Mouse (Mus musculus) MN1 (cell line): ENCODE data around the gene Bin2.
"Not testable (repeated sequence)": the region's sequence is repeated elsewhere in the genome, so short reads cannot be mapped to it uniquely, and the experiment has no call there.

Experiments
- DNase-seq: peaks from one replicate; pipeline ENCODE4 v3.0.0-alpha.2; 2016; ENCODE audit warnings: low spot score

Bin2 gene

DNA sequence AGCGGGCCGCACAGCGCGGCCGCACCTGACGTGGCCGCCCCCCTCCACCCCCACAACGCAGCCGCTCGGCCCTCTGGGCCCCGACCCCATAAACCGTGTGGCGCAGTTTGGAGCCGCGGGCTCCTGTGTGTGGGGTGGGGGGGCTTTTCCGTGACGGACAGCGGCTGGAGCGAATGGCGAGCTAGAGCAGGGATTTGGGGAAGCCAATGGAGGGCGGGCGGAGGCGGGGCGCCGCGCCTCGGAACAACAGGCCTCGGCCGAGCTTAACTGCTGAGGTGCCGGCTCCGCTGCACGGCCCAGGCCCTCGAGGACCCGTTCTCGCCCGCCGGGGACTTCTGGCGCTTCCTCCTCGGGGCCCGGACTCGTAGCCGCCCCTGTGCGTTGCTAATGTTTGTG, 53.5 kb downstream of the Bin2 start:
- peak; percentile 96 for DNase-seq

DNA sequence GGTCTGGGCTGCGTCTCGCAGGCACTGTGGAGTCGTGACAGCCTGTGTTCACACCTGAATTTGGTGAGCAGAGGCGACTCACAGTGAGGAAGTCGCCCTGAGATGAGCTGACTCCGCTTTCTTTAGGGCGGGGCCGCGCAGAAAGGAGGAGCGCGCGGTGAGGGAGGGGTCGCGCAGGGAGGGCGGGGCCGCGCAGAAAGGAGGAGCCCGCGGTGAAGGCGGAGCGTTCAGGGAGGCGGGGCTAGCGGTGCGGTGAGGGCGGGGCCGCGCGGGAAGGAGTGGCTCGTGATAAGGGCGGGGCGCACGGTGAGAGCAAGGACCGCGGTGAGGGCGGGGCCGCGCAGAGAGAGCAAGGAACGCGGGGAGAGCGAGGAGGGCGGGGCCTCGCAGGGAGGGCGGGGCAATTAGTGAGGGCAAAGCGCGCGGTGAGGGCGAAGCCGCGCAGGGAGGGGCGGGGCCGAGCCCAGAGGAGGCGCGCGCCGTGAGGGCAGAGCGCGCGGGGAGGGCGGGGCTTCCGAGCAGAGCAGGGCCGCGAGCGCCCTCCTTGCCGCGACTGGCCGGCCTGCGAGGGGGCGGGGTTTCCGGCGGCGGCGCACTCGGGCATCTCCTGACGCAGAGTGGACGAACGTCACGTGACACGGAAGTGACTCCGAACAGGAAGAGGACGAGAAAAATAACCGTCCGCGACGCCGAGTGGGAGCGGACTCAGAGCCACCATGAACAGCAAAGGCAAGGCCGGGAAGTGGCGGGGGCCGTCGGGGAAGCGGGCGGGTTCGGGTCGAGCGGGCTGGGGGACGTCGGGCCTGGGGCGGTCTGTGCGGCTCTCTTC, 54.1 kb downstream of the Bin2 start, which contains the start of gene Dazap2:
Gene Dazap2 (plus strand): TSS at position 354 of the 829 bp plus-strand sequence.
- DNase-seq = peak; percentile 99

DNA sequence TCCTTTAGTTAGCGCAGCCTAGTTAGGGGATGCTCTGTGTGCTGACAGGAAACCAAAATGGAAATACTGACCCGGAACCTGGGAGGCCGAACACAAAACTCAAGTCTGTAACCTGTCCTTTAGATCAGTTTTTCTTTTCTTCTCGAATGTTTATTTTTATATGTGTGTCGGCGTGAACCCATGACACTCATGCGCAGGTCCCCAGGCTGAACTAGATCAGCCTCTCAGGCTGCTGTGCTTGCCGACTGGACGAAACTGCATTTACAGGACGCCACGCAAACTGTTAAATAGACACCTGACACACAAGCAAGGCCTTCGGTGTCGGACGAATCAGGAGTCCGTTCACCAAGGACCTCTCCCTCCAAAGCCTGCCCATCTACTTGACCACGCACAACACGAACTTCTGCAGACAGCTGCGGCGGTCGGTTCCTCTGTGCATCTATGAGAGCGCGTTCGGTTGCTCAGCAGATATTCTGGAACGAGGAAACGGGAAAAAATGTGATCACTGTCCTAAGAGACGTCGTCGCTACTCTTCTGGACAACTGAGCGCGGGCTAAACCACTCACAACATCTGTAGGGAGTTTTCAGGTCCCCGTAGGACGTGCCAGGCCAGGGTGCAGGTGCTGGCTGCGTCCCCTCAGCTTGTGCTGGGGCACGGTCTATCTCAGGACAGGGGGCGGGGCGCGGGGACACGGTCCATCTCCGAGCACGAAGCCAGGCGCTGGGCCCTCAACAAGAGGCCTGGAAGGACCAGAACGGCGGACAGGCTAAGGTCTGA, 54.9 kb downstream of the Bin2 start:
- DNase-seq = no peak

DNA sequence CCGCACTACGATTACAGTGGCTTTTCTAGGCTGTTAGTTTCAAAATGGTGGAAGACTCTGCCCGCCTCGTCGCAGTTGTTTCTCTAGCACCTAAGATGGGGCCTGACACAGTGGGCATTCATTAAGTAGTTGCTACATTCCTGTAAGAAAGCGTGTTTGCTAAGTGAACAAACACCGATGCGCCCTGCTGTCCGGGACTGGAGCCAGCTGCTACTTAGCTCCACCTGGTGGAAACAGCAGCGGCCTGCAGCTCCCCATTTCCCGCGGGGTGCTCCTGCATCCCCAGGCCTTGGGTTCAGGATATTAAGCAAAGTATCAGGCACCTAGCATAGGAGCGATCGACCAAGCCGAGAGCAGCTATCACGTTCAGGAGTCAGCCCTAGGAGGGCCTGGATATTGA, 55.8 kb downstream of the Bin2 start:
- DNase-seq = peak; percentile 90

DNA sequence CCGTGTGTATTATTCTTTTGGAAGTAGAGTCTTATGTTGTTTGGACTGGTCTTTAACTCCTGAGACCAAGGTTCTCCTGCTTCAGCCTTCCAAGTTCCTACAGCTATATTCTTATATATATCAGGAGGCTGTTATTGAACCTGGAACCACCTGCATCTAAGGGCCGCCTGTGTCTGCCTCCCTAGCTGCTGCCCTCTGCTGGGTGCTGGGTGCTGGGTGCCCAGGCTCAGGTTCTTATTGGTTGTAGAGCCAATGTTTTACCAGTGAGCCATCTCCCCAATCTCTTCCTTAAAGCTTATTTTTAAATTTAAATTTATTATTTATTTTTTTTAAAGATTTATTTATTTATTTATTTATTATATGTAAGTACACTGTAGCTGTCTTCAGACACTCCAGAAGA, 56.9 kb downstream of the Bin2 start:
- no peak for DNase-seq

DNA sequence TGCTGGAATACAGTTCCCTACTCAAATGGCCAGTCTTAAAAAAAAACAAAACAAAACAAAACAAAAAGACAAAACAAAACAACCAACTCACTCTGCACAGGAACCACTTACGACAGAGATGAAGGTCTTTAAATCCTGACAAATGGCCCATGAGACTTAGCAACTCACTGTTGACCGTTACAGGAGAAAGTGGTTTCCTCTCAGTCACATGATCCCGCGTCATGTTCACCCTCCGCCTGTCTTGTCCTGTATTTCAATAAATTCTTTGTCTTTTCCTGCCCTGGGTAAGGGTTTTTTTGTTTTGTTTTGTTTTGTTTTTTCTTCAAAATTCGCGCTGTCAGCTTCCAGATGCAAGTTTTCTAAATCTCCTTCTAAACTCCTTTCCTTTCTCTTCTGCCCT, 57.4 kb downstream of the Bin2 start:
- no peak for DNase-seq

DNA sequence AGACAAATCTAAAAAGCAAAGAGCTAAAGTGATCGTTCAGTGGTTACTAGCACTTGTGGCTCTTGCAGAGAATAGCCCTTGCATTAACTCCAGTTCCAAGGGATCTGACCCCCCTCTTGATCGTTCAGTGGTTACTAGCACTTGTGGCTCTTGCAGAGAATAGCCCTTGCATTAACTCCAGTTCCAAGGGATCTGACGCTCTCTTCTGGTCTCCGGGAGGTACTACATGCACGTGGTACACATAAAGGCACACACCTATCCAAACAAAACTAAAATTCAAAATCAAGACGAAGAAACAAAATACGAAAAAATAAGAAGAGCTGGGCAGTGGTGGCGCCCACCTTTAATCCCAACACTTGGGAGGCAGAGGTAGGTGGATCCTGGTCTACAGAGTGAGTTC, 62.7 kb downstream of the Bin2 start:
- not testable (repeated sequence) for DNase-seq

DNA sequence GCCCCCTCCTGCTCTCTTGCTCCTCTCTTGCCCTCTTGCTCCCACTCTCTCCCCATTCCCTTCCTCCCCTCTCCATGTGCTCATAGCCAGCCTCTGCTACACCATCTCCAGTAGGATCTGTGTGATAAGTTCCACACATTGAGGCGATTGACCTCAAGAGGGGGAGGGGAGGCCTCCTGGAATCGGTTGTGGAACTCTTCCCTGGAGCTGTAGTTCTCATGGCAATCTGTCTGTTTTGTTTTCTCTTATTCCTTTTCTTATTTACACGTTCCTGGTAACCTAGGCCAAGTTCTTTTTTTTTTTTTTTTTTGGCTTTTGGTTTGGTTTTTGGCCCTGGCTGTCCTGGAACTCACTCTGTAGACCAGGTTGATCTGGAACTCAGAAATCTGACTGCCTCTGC, 67.7 kb downstream of the Bin2 start:
- DNase-seq = no peak

DNA sequence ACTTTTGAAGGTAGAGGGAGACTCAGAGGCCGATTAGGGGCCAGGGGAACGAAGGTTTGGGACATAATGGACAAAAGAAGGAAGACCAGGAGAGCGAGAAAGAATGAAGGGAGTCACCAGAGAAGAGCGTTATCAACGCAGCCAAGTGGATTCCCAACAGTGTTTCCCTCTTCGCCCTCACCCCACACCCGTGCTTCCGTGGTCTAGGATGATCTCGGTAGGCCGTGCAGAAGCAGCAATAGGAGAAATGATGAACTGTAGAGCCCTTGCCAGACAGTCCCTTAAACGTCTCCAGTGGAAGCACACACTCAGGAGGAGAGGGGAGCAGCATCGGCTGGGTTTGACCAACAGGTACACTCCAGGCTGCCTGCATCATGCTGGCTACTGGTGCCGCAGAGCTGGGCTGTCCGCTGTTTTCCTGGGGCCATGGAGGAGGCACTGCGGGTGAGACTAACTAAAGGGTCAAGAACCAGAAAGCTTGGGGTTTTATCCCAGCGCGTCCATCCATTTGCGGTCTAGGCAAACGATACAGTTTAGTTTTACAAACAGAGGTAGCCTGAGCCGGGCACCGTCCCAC, 68.6 kb downstream of the Bin2 start:
- DNase-seq = no peak

DNA sequence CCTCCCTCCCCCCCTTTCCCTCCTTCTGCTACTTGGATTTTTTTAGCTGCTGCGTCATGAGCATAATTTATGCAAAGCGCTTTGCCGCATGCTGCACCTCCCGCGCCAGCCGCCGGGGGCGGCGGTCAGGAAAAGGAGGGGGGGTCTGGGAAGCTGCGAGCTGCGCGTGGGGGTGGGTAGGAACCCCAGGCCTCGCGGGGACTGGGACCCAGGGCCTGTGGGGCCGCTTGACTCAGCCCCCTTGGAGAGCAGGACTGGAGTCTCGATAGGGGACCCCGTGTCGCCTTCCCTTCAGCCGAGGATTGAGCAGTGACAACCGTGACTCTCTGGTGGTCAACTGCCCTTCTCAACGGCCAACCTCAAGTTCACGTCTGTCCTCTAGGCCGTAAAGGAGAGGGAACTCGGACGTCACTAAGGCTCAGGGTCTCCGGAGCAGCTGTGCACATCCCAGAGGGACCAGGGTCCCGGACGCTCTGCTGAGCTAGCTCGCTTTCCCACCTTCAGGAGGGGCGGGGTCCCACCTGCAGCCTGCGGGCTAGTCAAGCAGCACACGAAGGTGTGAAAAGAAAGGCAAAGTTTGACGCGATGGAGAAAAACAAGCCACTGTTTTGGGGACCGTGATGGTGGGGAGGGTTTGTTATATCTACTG, 69.2 kb downstream of the Bin2 start:
- peak; percentile 95 for DNase-seq

DNA sequence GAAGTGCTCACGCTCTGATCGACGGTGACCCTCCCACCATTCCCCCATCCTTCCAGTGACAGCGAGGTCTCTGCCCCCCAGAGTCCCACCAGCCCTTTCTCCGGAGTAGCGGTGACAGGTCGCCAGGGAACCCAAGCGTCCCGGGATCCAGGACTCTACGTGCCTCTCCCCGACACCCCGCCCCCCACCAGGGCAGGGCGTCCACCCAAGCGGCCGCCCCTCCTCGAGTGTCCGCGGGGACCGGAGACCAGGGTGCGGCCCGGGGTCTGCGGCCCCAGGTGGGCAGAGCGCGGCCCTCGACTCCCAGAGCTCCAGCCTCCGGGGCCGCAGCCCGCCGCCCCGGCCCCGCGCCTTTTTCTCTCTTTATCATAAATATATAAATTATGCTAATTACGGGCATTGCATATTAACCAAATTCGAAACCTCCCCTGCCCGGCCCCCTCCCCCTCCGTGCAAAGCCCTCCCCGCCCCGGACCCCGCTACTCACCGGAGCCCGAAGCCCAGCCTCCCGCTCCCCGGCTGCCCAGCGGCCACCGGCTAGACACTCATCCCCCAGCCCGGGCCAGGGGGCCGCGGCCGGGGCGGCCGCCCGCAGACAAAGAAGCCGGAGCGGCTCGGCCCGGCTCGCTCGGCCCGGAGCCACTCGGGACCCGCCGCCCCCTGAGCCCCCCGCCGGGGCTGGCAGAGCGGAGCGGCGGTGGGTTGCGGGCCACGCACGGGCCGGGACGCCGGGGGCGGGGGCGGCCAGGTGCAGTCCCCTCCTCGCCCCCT, 69.9 kb downstream of the Bin2 start, which contains the start of gene Pou6f1:
Gene Pou6f1 (minus strand): TSS at position 709 of the 771 bp plus-strand sequence.
- DNase-seq = peak; percentile 80

DNA sequence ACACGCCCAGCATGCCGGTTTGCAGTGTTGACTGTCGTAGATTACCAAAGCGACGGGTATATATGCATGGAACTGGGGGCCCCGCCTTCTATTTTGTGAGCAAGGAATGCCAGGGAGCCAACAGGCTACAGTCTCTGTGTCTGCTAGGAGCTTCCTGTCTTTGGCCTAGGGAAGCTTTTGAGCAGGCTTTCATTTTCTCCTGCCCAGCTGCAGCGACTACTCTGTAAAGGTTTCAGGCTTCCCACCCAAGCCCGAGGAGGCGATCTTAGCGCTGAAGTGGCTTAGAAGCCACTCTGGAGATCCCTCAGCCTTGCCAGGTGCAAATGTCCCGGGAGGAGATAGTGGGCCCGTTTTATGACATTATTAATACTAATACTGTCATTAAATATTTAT, 70.5 kb downstream of the Bin2 start:
- DNase-seq = peak; percentile 69

DNA sequence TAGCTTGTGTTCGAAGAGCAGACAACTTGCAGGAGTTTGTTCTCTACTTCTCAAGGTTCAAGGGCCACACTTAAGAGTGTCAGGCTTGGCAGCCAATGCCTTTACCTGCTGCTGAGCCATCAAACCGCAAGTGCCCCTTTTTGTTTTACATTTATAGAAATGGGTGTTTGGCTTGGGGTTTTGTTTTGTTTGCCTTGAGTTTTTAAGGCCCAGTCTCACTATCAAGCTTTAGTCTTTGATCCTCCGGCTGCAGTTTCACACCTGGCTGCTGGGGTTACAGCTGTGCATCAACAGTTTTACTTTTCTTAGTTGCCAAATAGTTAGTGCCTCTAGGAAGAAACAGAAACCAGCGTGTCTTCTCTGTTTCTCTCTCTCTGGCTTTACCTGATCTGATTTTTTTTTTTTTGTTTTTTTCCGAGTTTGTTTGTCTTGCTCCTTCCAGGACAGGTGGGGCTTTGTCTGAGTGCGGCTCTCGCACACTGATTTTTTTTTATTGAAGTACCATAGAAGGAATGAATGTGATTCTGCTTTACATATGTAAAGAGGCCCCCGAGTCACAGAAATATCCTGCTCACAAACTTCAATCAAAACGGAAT, 71.0 kb downstream of the Bin2 start:
- DNase-seq = no peak

DNA sequence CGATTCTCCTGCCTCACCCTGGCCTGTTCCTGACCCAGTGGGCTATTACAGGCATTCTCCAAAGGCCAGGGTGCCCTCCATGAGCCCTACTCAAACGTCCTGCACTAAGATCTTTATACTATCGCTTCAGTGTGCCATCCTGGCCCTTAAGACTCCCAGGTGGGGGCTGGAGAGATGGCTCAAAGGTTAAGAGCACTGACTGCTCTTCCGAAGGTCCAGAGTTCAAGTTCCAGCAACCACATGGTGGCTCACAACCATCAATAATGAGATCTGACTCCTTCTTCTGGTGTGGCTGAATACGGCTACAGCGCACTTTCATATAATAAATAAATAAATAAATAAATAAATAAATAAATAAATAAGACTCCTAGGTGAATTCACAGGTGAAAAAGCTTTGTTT, 76.5 kb downstream of the Bin2 start:
- no peak for DNase-seq
